In the genomic region with DNA sequence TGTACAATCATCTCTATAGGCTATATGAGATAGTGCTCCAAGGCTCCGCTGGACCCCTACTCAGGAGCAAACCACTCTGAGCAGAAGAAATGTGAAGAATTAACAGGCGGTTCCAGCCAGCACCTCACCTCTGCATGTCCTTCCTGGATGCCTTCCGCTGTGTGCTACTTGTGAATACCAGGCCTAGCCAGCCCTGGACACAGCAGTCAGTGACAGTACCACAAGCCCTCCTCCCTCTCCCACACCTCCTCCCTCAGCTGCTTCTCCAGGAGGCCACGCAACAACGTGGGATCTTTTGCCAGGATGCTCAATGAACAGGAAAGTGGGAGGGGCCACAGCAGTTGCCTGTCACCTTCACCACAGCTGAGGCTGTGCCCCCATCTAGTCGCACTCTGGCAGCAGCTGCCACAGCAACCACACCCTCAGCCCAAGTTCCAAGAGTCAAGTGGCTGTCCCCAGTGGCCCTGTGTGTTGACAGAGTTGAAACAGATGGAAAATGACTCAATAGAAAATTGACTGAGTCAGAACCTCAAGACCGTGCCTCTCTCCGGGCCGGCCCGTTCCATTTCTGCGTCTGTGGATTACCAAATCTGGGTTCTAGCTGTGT, we compare ENCODE assay signal across 7 mouse cellular contexts.
DNase-seq lines count a peak whose midpoint lies in the region; ATAC-seq and TF ChIP-seq lines count a peak whose summit lies in the region.
"Not testable (repeated sequence)": the region's sequence is repeated elsewhere in the genome, so short reads cannot be mapped to it uniquely, and the experiment has no call there.

No protein-coding gene starts in this region.

- not testable (repeated sequence) for TF ChIP-seq CTCF in Patski (IDR thresholded peaks at IDR 0.05); gastrocnemius, adult 2 months (IDR thresholded peaks at IDR 0.05); hindbrain, postnatal 0 days (IDR thresholded peaks at IDR 0.05; ENCODE audit: low read depth)

- DNase-seq in Patski (ENCODE audit: low read depth, low spot score); gastrocnemius, adult 2 months; hindbrain, postnatal 0 days (ENCODE audit: low spot score): not testable (repeated sequence)

- peak overlapping the region; percentile 71; the same call in 1 of the 2 replicates for H3K4me3 ChIP-seq in gastrocnemius, adult 2 months
- H3K4me3 ChIP-seq in heart, embryonic 14.5 days (ENCODE audit: control insufficient read depth in 1 of 2, insufficient read depth in 1 of 2, low read depth in 1 of 2, low read length in 2 of 2); hindbrain, postnatal 0 days (ENCODE audit: low read length); kidney, embryonic 15.5 days (replicated peaks); midbrain, embryonic 13.5 days (replicated peaks): not testable (repeated sequence)
- H3K4me3 ChIP-seq in lung, embryonic 16.5 days (ENCODE audit: low read length) = peak overlapping the region; percentile 34; the same call in 1 of the 2 replicates

- peaks cover 17 to 21% of the 10 kb centered on the region in 2 experiments for H3K4me1 ChIP-seq in heart, embryonic 14.5 days (ENCODE audit: control insufficient read depth in 2 of 2, insufficient read depth in 2 of 2, low read length in 2 of 2)
- H3K4me1 ChIP-seq in hindbrain, postnatal 0 days (ENCODE audit: insufficient read depth, low read length); kidney, embryonic 15.5 days; midbrain, embryonic 13.5 days (replicated peaks): not testable (repeated sequence)
- H3K4me1 ChIP-seq in lung, embryonic 16.5 days (replicated peaks; ENCODE audit: control insufficient read depth, insufficient read depth, low read length) = peaks cover 12% of the 10 kb centered on the region; the same call in 1 of the 2 replicates

- peak overlapping the region; percentile 56 for H3K4me2 ChIP-seq in heart, embryonic 14.5 days (ENCODE audit: low read length)
- H3K4me2 ChIP-seq in hindbrain, postnatal 0 days (ENCODE audit: low read depth, low read length); kidney, embryonic 15.5 days; lung, embryonic 16.5 days (ENCODE audit: low read depth, low read length); midbrain, embryonic 13.5 days (replicated peaks): not testable (repeated sequence)

- in situ Hi-C loops in Patski (cut with MboI; ENCODE audit: low pct_unique_long_range_greater_than_20kb) = loop anchor here (5.0 to 25.0 kb wide), 3 partner anchors 111 to 261 kb away; no protein-coding TSS in a partner anchor

- 5% methylated on average over 2 of the region's 11 CpGs for WGBS in heart, embryonic 14.5 days
- 16% methylated on average over 2 of the region's 11 CpGs for WGBS in hindbrain, postnatal 0 days
- whole genome bisulfite sequencing in kidney, embryonic 15.5 days = 11% methylated on average over 2 of the region's 11 CpGs
- WGBS in lung, embryonic 16.5 days = 10% methylated on average over 2 of the region's 11 CpGs
- 21% methylated on average over 2 of the region's 11 CpGs for WGBS in midbrain, embryonic 13.5 days

- CTCF ChIA-PET in Patski (lab: Charles Lee) = interaction anchor here (0.7 to 2.5 kb wide), 33 partner anchors 10 to 262 kb away, joined by 3 to 27 read pairs (median 4); no protein-coding TSS in a partner anchor

- not testable (repeated sequence) for H3K9ac ChIP-seq in heart, embryonic 14.5 days (ENCODE audit: low read length); hindbrain, postnatal 0 days (replicated peaks; ENCODE audit: low read length); kidney, embryonic 15.5 days; lung, embryonic 16.5 days (ENCODE audit: low read length); midbrain, embryonic 13.5 days (replicated peaks)

- H3K9me3 ChIP-seq in heart, embryonic 14.5 days (ENCODE audit: control insufficient read depth, low read length); hindbrain, postnatal 0 days (ENCODE audit: low read length); kidney, embryonic 15.5 days (replicated peaks); lung, embryonic 16.5 days (ENCODE audit: control insufficient read depth, low read length); midbrain, embryonic 13.5 days: not testable (repeated sequence)

- intact Hi-C loops in gastrocnemius, adult 2 months (cut with DNase I) = loop anchor here (2.0 to 5.0 kb wide), 2 partner anchors 106 to 263 kb away; no protein-coding TSS in a partner anchor

- peak; percentile 57 for ATAC-seq in Patski
- ATAC-seq in heart, embryonic 14.5 days (ENCODE audit: insufficient number of reproducible peaks, insufficient read depth, low FRiP score, low read depth) = peak; percentile 87
- peak; percentile 44; the same call in 1 of the 2 replicates for ATAC-seq in hindbrain, postnatal 0 days
- ATAC-seq in kidney, embryonic 15.5 days (replicated peaks; ENCODE audit: low FRiP score) = 0 out of 2 replicates have a peak, but pooled peaks have one; percentile 56
- peak; percentile 91 for ATAC-seq in lung, embryonic 16.5 days (ENCODE audit: low read depth)
- peak; percentile 58 for ATAC-seq in midbrain, embryonic 13.5 days

- not testable (repeated sequence) for H3K27me3 ChIP-seq in Patski; heart, embryonic 14.5 days (ENCODE audit: control insufficient read depth, insufficient read depth, low read length); hindbrain, postnatal 0 days (ENCODE audit: insufficient read depth, low read length); kidney, embryonic 15.5 days; lung, embryonic 16.5 days (ENCODE audit: control insufficient read depth, insufficient read depth, low read depth, low read length); midbrain, embryonic 13.5 days

- H3K36me3 ChIP-seq in heart, embryonic 14.5 days (ENCODE audit: control insufficient read depth, insufficient read depth, low read length); hindbrain, postnatal 0 days (ENCODE audit: insufficient read depth, low read length); kidney, embryonic 15.5 days; lung, embryonic 16.5 days (ENCODE audit: control insufficient read depth, insufficient read depth, low read length); midbrain, embryonic 13.5 days: not testable (repeated sequence)

- POLR2A ChIA-PET in Patski (lab: Charles Lee) = interaction anchor here (1.4 kb wide), 1 partner anchor 102 kb away, joined by 3 read pairs; no protein-coding TSS in a partner anchor

- H3K27ac ChIP-seq in gastrocnemius, adult 2 months; hindbrain, postnatal 0 days; kidney, embryonic 15.5 days; lung, embryonic 16.5 days (ENCODE audit: low read length); midbrain, embryonic 13.5 days: not testable (repeated sequence)
- H3K27ac ChIP-seq in heart, embryonic 14.5 days (replicated peaks in 1 of 2; ENCODE audit: control insufficient read depth in 1 of 2, insufficient read depth in 1 of 2, low read depth in 2 of 2, low read length in 2 of 2) = peak overlapping the region in 1 of 2 experiments; percentile 68; a peak in 2 of 4 replicates
